Mouse (Mus musculus): ENCODE measurements around the gene Sptan1. TPM values are rescaled to one million over a fixed set of nuclear protein-coding genes. Genes with fewer than 3 reads are reported as not detected.
"Not testable (repeated sequence)": the region's sequence is repeated elsewhere in the genome, so short reads cannot be mapped to it uniquely, and the experiment has no call there.

The Sptan1 gene
- total and polyA plus RNA-seq, 3 experiments: 130 to 167 (median 159) TPM

GRCm38 (mm10) chr2:30048101-30048501 is 82.7 kb downstream of the Sptan1 start:
- TF ChIP-seq EP300 (IDR thresholded peaks at IDR 0.05; ENCODE audit: insufficient read depth, low read depth, low read length) (no peak), CTCF (IDR thresholded peaks at IDR 0.05) (no peak), POLR2A (IDR thresholded peaks at IDR 0.05; ENCODE audit: insufficient read depth, low read depth, low read length) (no peak)
- Histone ChIP-seq H3K9ac (ENCODE audit: low read depth, low read length) (no peak overlapping the region; the same call in 1 of the 2 replicates), H3K4me3 (peak overlapping the region; percentile 67), H3K79me2 (replicated peaks; ENCODE audit: control insufficient read depth, insufficient read depth, low read length) (no peaks in the 10 kb centered on the region), H3K4me1 (ENCODE audit: control insufficient read depth, insufficient read depth, low read length) (no peaks in the 10 kb centered on the region), H3K27ac (no peak overlapping the region), H3K36me3 (ENCODE audit: control insufficient read depth, insufficient read depth, low read length) (no peaks in the 10 kb centered on the region), H3K27me3 (ENCODE audit: control insufficient read depth, insufficient read depth, low read length) (no peaks in the 10 kb centered on the region)
- WGBS: 50% methylated on average over 11 of the region's 11 CpGs
- intact Hi-C loops (cut with DNase I): loop anchor here (2.0 kb wide), 1 partner anchor 19 kb away; no protein-coding TSS in a partner anchor
- DNase-seq: no peak

- TF ChIP-seq EP300 (IDR thresholded peaks at IDR 0.05; ENCODE audit: insufficient read depth, low read depth, low read length) (no peak), CTCF (IDR thresholded peaks at IDR 0.05) (0 out of 2 replicates have a peak, but pooled peaks have one; percentile 7), POLR2A (IDR thresholded peaks at IDR 0.05; ENCODE audit: insufficient read depth, low read depth, low read length) (peak; percentile 55)
- Histone ChIP-seq H3K36me3 (ENCODE audit: control insufficient read depth, insufficient read depth, low read length) (no peaks in the 10 kb centered on the region), H3K27me3 (ENCODE audit: control insufficient read depth, insufficient read depth, low read length) (no peaks in the 10 kb centered on the region), H3K79me2 (replicated peaks; ENCODE audit: control insufficient read depth, insufficient read depth, low read length) (no peaks in the 10 kb centered on the region), H3K4me3 (peak within 1 kb of the TSS; percentile 67), H3K9ac (ENCODE audit: low read depth, low read length) (peak within 1 kb of the TSS; percentile 78), H3K27ac (peak within 1 kb of the TSS; percentile 99), H3K4me1 (ENCODE audit: control insufficient read depth, insufficient read depth, low read length) (no peaks in the 10 kb centered on the region)
- intact Hi-C loops (cut with DNase I): loop anchor here (2.0 kb wide), 1 partner anchor 18 kb away; no protein-coding TSS in a partner anchor
- 1% methylated on average over 54 of the region's 54 CpGs for WGBS
- DNase-seq: peak; percentile 98 to 99
Observed at GRCm38 (mm10) chr2:30048699-30049388, 83.5 kb downstream of the Sptan1 start, which contains the start of gene Wdr34. Wdr34 (minus strand) TSS chr2:30048881.

- Histone ChIP-seq H3K9ac (ENCODE audit: low read depth, low read length) (no peak overlapping the region), H3K36me3 (ENCODE audit: control insufficient read depth, insufficient read depth, low read length) (no peaks in the 10 kb centered on the region), H3K27ac (no peak overlapping the region), H3K79me2 (replicated peaks; ENCODE audit: control insufficient read depth, insufficient read depth, low read length) (no peaks in the 10 kb centered on the region), H3K27me3 (ENCODE audit: control insufficient read depth, insufficient read depth, low read length) (no peaks in the 10 kb centered on the region), H3K4me1 (ENCODE audit: control insufficient read depth, insufficient read depth, low read length) (no peaks in the 10 kb centered on the region), H3K4me3 (no peak overlapping the region)
- intact Hi-C loops (cut with DNase I): loop anchor here (2.0 kb wide), 1 partner anchor 17 kb away; no protein-coding TSS in a partner anchor
- DNase-seq: no peak
- WGBS: 44% methylated on average over 3 of the region's 3 CpGs
- TF ChIP-seq POLR2A (IDR thresholded peaks at IDR 0.05; ENCODE audit: insufficient read depth, low read depth, low read length) (no peak), CTCF (IDR thresholded peaks at IDR 0.05) (no peak), EP300 (IDR thresholded peaks at IDR 0.05; ENCODE audit: insufficient read depth, low read depth, low read length) (no peak)
Observed at GRCm38 (mm10) chr2:30049831-30050230, 84.5 kb downstream of the Sptan1 start.

GRCm38 (mm10) chr2:30051992-30052761 is 86.8 kb downstream of the Sptan1 start:
- intact Hi-C loops (cut with DNase I): no loop called here
- Histone ChIP-seq H3K79me2 (replicated peaks; ENCODE audit: control insufficient read depth, insufficient read depth, low read length) (no peaks in the 10 kb centered on the region), H3K27me3 (ENCODE audit: control insufficient read depth, insufficient read depth, low read length) (no peaks in the 10 kb centered on the region), H3K4me1 (ENCODE audit: control insufficient read depth, insufficient read depth, low read length) (no peaks in the 10 kb centered on the region), H3K4me3 (no peak overlapping the region), H3K36me3 (ENCODE audit: control insufficient read depth, insufficient read depth, low read length) (no peaks in the 10 kb centered on the region), H3K9ac (ENCODE audit: low read depth, low read length) (no peak overlapping the region), H3K27ac (no peak overlapping the region)
- WGBS: 36% methylated on average over 6 of the region's 6 CpGs
- no peak for TF ChIP-seq EP300 (IDR thresholded peaks at IDR 0.05; ENCODE audit: insufficient read depth, low read depth, low read length)
- TF ChIP-seq POLR2A (IDR thresholded peaks at IDR 0.05; ENCODE audit: insufficient read depth, low read depth, low read length): no peak
- peak; percentile 68 for TF ChIP-seq CTCF (IDR thresholded peaks at IDR 0.05)
- no peak for DNase-seq

GRCm38 (mm10) chr2:30055310-30055709 is 90.0 kb downstream of the Sptan1 start:
- H3K4me1 ChIP-seq (ENCODE audit: control insufficient read depth, insufficient read depth, low read length); H3K27me3 ChIP-seq (ENCODE audit: control insufficient read depth, insufficient read depth, low read length); intact Hi-C loops (cut with DNase I); H3K4me3 ChIP-seq; DNase-seq; H3K79me2 ChIP-seq (replicated peaks; ENCODE audit: control insufficient read depth, insufficient read depth, low read length); H3K36me3 ChIP-seq (ENCODE audit: control insufficient read depth, insufficient read depth, low read length); H3K9ac ChIP-seq (ENCODE audit: low read depth, low read length); H3K27ac ChIP-seq: not testable (repeated sequence)
- peak; percentile 47 for TF ChIP-seq CTCF (IDR thresholded peaks at IDR 0.05)
- 89% methylated on average over 3 of the region's 3 CpGs for WGBS

GRCm38 (mm10) chr2:30056736-30057135 is 91.4 kb downstream of the Sptan1 start:
- no peaks in the 10 kb centered on the region for H3K79me2 ChIP-seq (replicated peaks; ENCODE audit: control insufficient read depth, insufficient read depth, low read length)
- WGBS: 76% methylated on average over 3 of the region's 3 CpGs
- no peak overlapping the region for H3K27ac ChIP-seq
- no peaks in the 10 kb centered on the region for H3K36me3 ChIP-seq (ENCODE audit: control insufficient read depth, insufficient read depth, low read length)
- DNase-seq: no peak
- TF ChIP-seq EP300 (IDR thresholded peaks at IDR 0.05; ENCODE audit: insufficient read depth, low read depth, low read length) (no peak), CTCF (IDR thresholded peaks at IDR 0.05) (no peak)
- H3K9ac ChIP-seq (ENCODE audit: low read depth, low read length): no peak overlapping the region
- intact Hi-C loops (cut with DNase I): no loop called here
- peaks cover 1% of the 10 kb centered on the region; the same call in 1 of the 2 replicates for H3K4me1 ChIP-seq (ENCODE audit: control insufficient read depth, insufficient read depth, low read length)
- no peaks in the 10 kb centered on the region for H3K27me3 ChIP-seq (ENCODE audit: control insufficient read depth, insufficient read depth, low read length)
- no peak overlapping the region for H3K4me3 ChIP-seq

Measured in heart, adult 2 months (tissue).